Mouse (Mus musculus): ENCODE results near the gene Ccnb3. TPM values are rescaled to one million over a fixed set of nuclear protein-coding genes. Genes with fewer than 3 reads are reported as not detected.

Ccnb3 gene
- not detected for polyA plus RNA-seq (2017; shearing (Covaris generic))

DNA sequence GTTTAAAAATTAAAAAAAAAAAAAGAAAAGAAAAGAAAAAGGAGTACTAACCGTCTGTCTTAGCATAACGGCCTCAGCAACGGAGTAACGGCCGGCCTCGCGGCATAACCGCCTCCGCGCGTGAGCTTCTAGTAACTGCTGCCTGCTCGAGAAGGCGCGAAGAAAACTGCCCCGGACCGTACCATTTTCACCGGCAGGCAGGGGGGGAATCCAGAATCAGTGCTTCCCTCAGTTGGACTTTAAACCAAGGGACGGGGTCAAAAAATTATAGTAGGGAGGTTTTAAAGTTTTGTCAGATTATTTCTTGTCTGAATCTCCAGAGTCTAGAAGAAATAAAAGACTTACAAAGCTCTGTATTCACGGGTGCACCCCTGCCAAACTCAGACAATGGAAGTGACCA is at the start of gene Ccnb3:
TSS of gene Ccnb3 (minus strand) at position 101 of the 400 bp plus-strand sequence.

DNA sequence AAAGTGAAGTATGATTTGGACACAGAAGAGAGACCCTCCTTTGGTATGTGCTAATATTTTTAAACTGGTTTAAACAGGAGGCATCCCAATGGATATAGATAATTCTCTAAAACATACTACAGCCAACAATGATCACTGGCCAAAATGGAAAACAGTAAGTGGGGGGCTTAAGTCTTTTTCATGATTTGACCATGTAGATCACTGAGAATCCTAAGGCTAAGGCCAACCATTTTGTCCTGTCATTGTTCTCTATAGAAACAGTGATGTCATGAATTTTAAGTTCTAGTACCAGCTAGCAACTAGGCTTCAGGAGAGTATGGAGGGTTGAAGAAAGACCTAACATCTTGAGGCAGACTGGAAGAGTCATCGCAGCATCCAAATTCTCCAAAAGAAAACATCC is 25.8 kb upstream of the Ccnb3 start, which contains the start of gene Akap4:
TSS of gene Akap4 (plus strand) at position 301 of the 400 bp plus-strand sequence.

Other genes with a start within 250 kb of the Ccnb3 start
- gene Akap4, start 25.9 kb upstream of the Ccnb3 start, polyA plus RNA-seq (2017; shearing (Covaris generic)): not detected

Measured in effector memory CD4-positive, alpha-beta T cell, adult 5 months (primary cell).